Mouse (Mus musculus): Measurements from ENCODE around the gene Gjc3. TPM values are rescaled to one million over a fixed set of nuclear protein-coding genes. Genes with fewer than 3 reads are reported as not detected.

Gene Gjc3
- polyA plus RNA-seq, 2 experiments from 2014 or later = 0.08 TPM; not detected in 1

GRCm38 (mm10) chr5:137909564-137910262 lies 53.2 kb downstream of the Gjc3 start:
- no peak for ATAC-seq

Other genes starting within 250 kb of the Gjc3 start
- gene Nyap1, start 221.5 kb downstream of the Gjc3 start, polyA plus RNA-seq (2017; shearing (Covaris generic)) = under 1 TPM in 1 of 2 experiments, not detected in 1; 0.11 TPM
- 10 to 100 TPM; 49.6 to 62.4 TPM for gene Tsc22d4, start 217.4 kb downstream of the Gjc3 start, polyA plus RNA-seq (2017; shearing (Covaris generic))
- gene Ppp1r35, start 184.2 kb downstream of the Gjc3 start, polyA plus RNA-seq (2017; shearing (Covaris generic)) = 1 to 10 TPM; 6.9 to 7.0 TPM
- gene Mepce, start 175.4 kb downstream of the Gjc3 start, polyA plus RNA-seq (2017; shearing (Covaris generic)) = 10 to 100 TPM; 27.5 to 32.3 TPM
- gene Zcwpw1, start 175.3 kb downstream of the Gjc3 start, polyA plus RNA-seq (2017; shearing (Covaris generic)) = 10 to 100 TPM; 15.2 to 24.8 TPM
- gene Pilra, start 126.8 kb downstream of the Gjc3 start, polyA plus RNA-seq (2017; shearing (Covaris generic)) = under 1 TPM in 1 of 2 experiments, not detected in 1; 0.51 TPM
- under 1 TPM in 1 of 2 experiments, not detected in 1; 0.58 TPM for gene Pilrb1, start 105.0 kb downstream of the Gjc3 start, polyA plus RNA-seq (2017; shearing (Covaris generic))
- gene Pilrb2, start 91.3 kb downstream of the Gjc3 start, polyA plus RNA-seq (2017; shearing (Covaris generic)) = 1 to 10 TPM in 1 of 2 experiments, not detected in 1; 1.9 TPM
- gene Cyp3a13, start 41.5 kb downstream of the Gjc3 start, polyA plus RNA-seq (2017; shearing (Covaris generic)) = not detected
- gene Azgp1, start 18.4 kb upstream of the Gjc3 start, polyA plus RNA-seq (2017; shearing (Covaris generic)) = not detected
- not detected for gene Smok3a, start 58.2 kb upstream of the Gjc3 start, polyA plus RNA-seq (2017; shearing (Covaris generic))
- gene Smok3b, start 58.3 kb upstream of the Gjc3 start, polyA plus RNA-seq (2017; shearing (Covaris generic)) = not detected
- not detected for gene Smok3c, start 90.1 kb upstream of the Gjc3 start, polyA plus RNA-seq (2017; shearing (Covaris generic))
- 10 to 100 TPM in 1 of 2 experiments, 1 to 10 TPM in 1; 9.2 to 13.0 TPM for gene Zkscan1, start 122.0 kb upstream of the Gjc3 start, polyA plus RNA-seq (2017; shearing (Covaris generic))
- 10 to 100 TPM; 22.8 TPM for gene Zscan21, start 153.8 kb upstream of the Gjc3 start, polyA plus RNA-seq (2017; shearing (Covaris generic))
- 10 to 100 TPM; 10.6 to 20.3 TPM for gene Zfp113, start 192.6 kb upstream of the Gjc3 start, polyA plus RNA-seq (2017; shearing (Covaris generic))
- 100 to 1,000 TPM; 184 to 231 TPM for gene Cops6, start 198.0 kb upstream of the Gjc3 start, polyA plus RNA-seq (2017; shearing (Covaris generic))
- 1 to 10 TPM; 5.3 to 6.1 TPM for gene Ap4m1, start 208.9 kb upstream of the Gjc3 start, polyA plus RNA-seq (2017; shearing (Covaris generic))
- gene Mcm7, start 209.3 kb upstream of the Gjc3 start, polyA plus RNA-seq (2017; shearing (Covaris generic)) = 10 to 100 TPM; 47.6 to 74.5 TPM
- 10 to 100 TPM; 60.5 to 73.4 TPM for gene Taf6, start 224.4 kb upstream of the Gjc3 start, polyA plus RNA-seq (2017; shearing (Covaris generic))
- 10 to 100 TPM; 42.2 to 61.8 TPM for gene Cnpy4, start 224.4 kb upstream of the Gjc3 start, polyA plus RNA-seq (2017; shearing (Covaris generic))
- not detected for gene Mblac1, start 231.2 kb upstream of the Gjc3 start, polyA plus RNA-seq (2017; shearing (Covaris generic))

Data from CD4-positive, CD25-positive, alpha-beta regulatory T cell, adult 4 months (primary cell).